Mouse (Mus musculus): ENCODE results near the gene Whrn.

DNA sequence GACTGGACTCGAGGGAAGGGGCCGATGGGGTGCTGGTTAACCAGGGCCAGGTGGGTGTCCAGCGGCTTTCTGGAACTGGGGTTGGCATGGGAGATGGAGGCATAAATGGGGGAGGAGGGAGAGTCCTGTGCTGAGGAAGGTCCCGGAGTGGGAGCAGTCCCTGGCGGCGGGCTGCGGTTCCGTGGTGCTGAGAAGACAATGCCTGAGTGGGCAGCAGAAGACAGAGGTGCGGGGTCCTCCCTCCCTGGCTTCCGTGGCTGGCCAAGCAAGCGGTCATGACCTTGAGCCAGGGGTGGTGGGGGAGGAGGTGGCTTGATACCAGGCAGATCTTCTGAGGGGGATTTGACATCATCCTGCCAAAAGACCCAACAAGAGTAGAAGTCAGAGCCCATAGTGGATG, 77.5 kb downstream of the Whrn start:
- TF ChIP-seq CTCF (IDR thresholded peaks at IDR 0.05) = no peak
- no peak for TF ChIP-seq POLR2A (IDR thresholded peaks at IDR 0.05; ENCODE audit: insufficient read depth, low read depth, low read length)
- no peak for TF ChIP-seq EP300 (IDR thresholded peaks at IDR 0.05; ENCODE audit: insufficient read depth, low read depth, low read length)

All from heart, adult 2 months (tissue).